Mouse (Mus musculus) lung, adult 2 months (tissue): ENCODE data around the gene Hnrnpll. TPM values are rescaled to one million over a fixed set of nuclear protein-coding genes. Genes with fewer than 3 reads are reported as not detected.

Experiments used
- DNase-seq: peaks from one replicate; pipeline ENCODE4 v3.0.0; 2022
- H3K4me1 ChIP-seq: fragments of 200-500 bp; 2 replicates; pipeline ENCODE4 v1.6.1; 2011; ENCODE audit warnings: low read length; ENCODE audit not compliant: control insufficient read depth, insufficient read depth
- H3K4me3 ChIP-seq: fragments of 200-500 bp; replicated peaks from 2 replicates; pipeline ENCODE3; 2011; ENCODE audit warnings: low read depth, mild to moderate bottlenecking, control low read depth, low read length; ENCODE audit errors: extremely low read depth
- CTCF ChIP-seq: fragments of 200-500 bp; IDR thresholded peaks from 2 replicates; pipeline ENCODE4 v1.5.1; 2011; ENCODE audit warnings: mild to moderate bottlenecking, low read length, control low read depth; ENCODE audit not compliant: insufficient read depth
- POLR2A ChIP-seq: fragments of 200-500 bp; IDR thresholded peaks from 2 replicates; pipeline ENCODE4 v1.6.1; 2011; ENCODE audit warnings: low read depth, mild to moderate bottlenecking, control low read depth, low read length, borderline replicate concordance; ENCODE audit errors: extremely low read depth
- WGBS: fragments of 180-500 bp; shearing (Covaris S2); methylation state at CpG from one replicate; pipeline ENCODE4 v1.1.7; 2018; 5-methylcytosine and 5-hydroxymethylcytosine counted together
- polyA plus RNA-seq: library from polyadenylated mRNA; depleted of rRNA; stranded (reverse); fragments of >200 nt; gene quantifications from 2 replicates; pipeline ENCODE4 v1.2.3, GENCODE M21; 2012; rRNA removed

Hnrnpll gene
- polyA plus RNA-seq, 1 experiment, result 18.2 TPM

- WGBS, result 96% methylated on average over 7 of the region's 7 CpGs
- Histone ChIP-seq H3K4me1 (no peaks in the 10 kb centered on the region), H3K4me3 (no peak overlapping the region)
- no peak for TF ChIP-seq CTCF
- no peak for TF ChIP-seq POLR2A
- no peak for DNase-seq
Measured at GRCm38 (mm10) chr17:79984450-79984849, 77.7 kb downstream of the Hnrnpll start.

- 69% methylated on average over 8 of the region's 8 CpGs for WGBS
- no peak overlapping the region for H3K4me3 ChIP-seq
- no peaks in the 10 kb centered on the region for H3K4me1 ChIP-seq
- TF ChIP-seq POLR2A (no peak), CTCF (no peak)
- no peak for DNase-seq
Measured at GRCm38 (mm10) chr17:79982955-79983529, 79.1 kb downstream of the Hnrnpll start.

GRCm38 (mm10) chr17:79982548-79982947 lies 79.6 kb downstream of the Hnrnpll start:
- TF ChIP-seq CTCF (no peak), POLR2A (no peak)
- no peak overlapping the region for H3K4me3 ChIP-seq
- no peak for DNase-seq
- 51% methylated on average over 7 of the region's 7 CpGs for WGBS
- H3K4me1 ChIP-seq, result no peaks in the 10 kb centered on the region

GRCm38 (mm10) chr17:79981758-79982481 lies 80.2 kb downstream of the Hnrnpll start:
- no peak for TF ChIP-seq POLR2A
- no peak for TF ChIP-seq CTCF
- no peak overlapping the region for H3K4me3 ChIP-seq
- no peaks in the 10 kb centered on the region for H3K4me1 ChIP-seq
- no peak for DNase-seq
- 53% methylated on average over 12 of the region's 12 CpGs for WGBS

GRCm38 (mm10) chr17:79981348-79981747 lies 80.8 kb downstream of the Hnrnpll start:
- 47% methylated on average over 6 of the region's 6 CpGs for WGBS
- TF ChIP-seq CTCF (no peak), POLR2A (no peak)
- no peak for DNase-seq
- Histone ChIP-seq H3K4me1 (no peaks in the 10 kb centered on the region), H3K4me3 (no peak overlapping the region)

- 72% methylated on average over 10 of the region's 10 CpGs for WGBS
- TF ChIP-seq POLR2A, result no peak
- TF ChIP-seq CTCF, result no peak
- Histone ChIP-seq H3K4me1 (peaks cover 4% of the 10 kb centered on the region; the same call in 1 of the 2 replicates), H3K4me3 (no peak overlapping the region)
- no peak for DNase-seq
Measured at GRCm38 (mm10) chr17:79980421-79981120, 81.6 kb downstream of the Hnrnpll start.

Other genes with a start within 250 kb of the Hnrnpll start
- 8.0 and 10.7 TPM in 2 replicates for gene Atl2, start 166.2 kb downstream of the Hnrnpll start, polyA plus RNA-seq
- gene Galm, start 65.1 kb upstream of the Hnrnpll start, polyA plus RNA-seq, result 3.8 and 7.6 TPM in 2 replicates
- 31.5 and 46.7 TPM in 2 replicates for gene Srsf7, start 145.0 kb upstream of the Hnrnpll start, polyA plus RNA-seq
- gene Ttc39d, start 145.1 kb upstream of the Hnrnpll start, polyA plus RNA-seq, result 0.06 TPM in 1 of 2 replicates, not detected in the other
- 0.79 and 1.6 TPM in 2 replicates for gene Gemin6, start 162.1 kb upstream of the Hnrnpll start, polyA plus RNA-seq
- 4.2 and 7.5 TPM in 2 replicates for gene Morn2, start 227.9 kb upstream of the Hnrnpll start, polyA plus RNA-seq
- gene Dhx57, start 228.1 kb upstream of the Hnrnpll start, polyA plus RNA-seq, result 7.7 and 10.2 TPM in 2 replicates
- 0.21 and 0.40 TPM in 2 replicates for gene Arhgef33, start 245.1 kb upstream of the Hnrnpll start, polyA plus RNA-seq